Mouse (Mus musculus): Measurements from ENCODE around the gene Asf1b.

GRCm38 (mm10) chr8:83921558-83921957, 33.7 kb upstream of the Asf1b start:
- TF ChIP-seq CTCF (IDR thresholded peaks at IDR 0.05; ENCODE audit: low read depth) (peak; percentile 94), EP300 (optimal IDR thresholded peaks at IDR 0.05) (no peak)

Data from stomach, postnatal 0 days (tissue).